Mouse (Mus musculus): ENCODE measurements around the gene Daam1. TPM values are rescaled to one million over a fixed set of nuclear protein-coding genes. Genes with fewer than 3 reads are reported as not detected.

Gene Daam1
- polyA plus RNA-seq, 1 experiment, result 52.8 TPM

GRCm38 (mm10) chr12:72039501-72039900 is 208.6 kb downstream of the Daam1 start:
- no peak for TF ChIP-seq GATA1 (IDR thresholded peaks at IDR 0.05; ENCODE audit: borderline replicate concordance, low read length)
- TF ChIP-seq FLI1 (IDR thresholded peaks at IDR 0.05; ENCODE audit: low read length), result no peak

DNA sequence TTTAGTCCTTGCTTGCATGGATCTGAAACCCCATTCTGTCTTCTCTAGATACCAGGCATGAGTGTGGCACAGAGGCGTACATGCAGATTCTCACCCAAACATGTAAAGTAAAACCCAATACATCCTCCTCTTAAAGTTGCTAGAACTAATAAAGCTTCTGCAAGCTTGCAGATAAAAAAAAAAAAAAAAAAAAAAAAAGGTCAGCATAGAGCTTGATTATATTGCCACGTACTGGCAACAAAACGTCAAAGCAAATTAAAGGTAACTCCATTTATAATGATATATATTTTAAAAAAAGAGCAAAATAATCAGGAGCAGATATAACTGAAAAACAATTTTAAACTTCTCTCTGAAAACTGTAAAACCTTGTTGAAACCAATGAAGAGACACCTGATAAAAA is 210.4 kb downstream of the Daam1 start:
- no peak overlapping the region for H3K4me3 ChIP-seq (replicated peaks)
- peaks cover 6% of the 10 kb centered on the region; the same call in 1 of the 2 replicates for H3K9me3 ChIP-seq
- no peaks in the 10 kb centered on the region for H3K4me1 ChIP-seq
- no peak for TF ChIP-seq FLI1 (IDR thresholded peaks at IDR 0.05; ENCODE audit: low read length)
- TF ChIP-seq GATA1 (IDR thresholded peaks at IDR 0.05; ENCODE audit: borderline replicate concordance, low read length), result no peak
- H3K36me3 ChIP-seq (replicated peaks; ENCODE audit: low read length), result no peaks in the 10 kb centered on the region
- peaks cover 13% of the 10 kb centered on the region for H3K27me3 ChIP-seq (replicated peaks)

More at GRCm38 (mm10) chr12:72039501-72039900, 208.6 kb downstream of the Daam1 start:
- Histone ChIP-seq H3K4me1 (no peaks in the 10 kb centered on the region), H3K27me3 (replicated peaks) (peaks cover 11% of the 10 kb centered on the region), H3K36me3 (replicated peaks; ENCODE audit: low read length) (no peaks in the 10 kb centered on the region), H3K9me3 (no peaks in the 10 kb centered on the region), H3K4me3 (replicated peaks) (no peak overlapping the region)

Other genes starting within 250 kb of the Daam1 start
- not detected in 2 replicates for gene Gpr135, start 240.0 kb downstream of the Daam1 start, polyA plus RNA-seq (2012; ENCODE audit: insufficient read depth, low replicate concordance)